Mouse (Mus musculus): ENCODE data around the gene A930004D18Rik. TPM values are rescaled to one million over a fixed set of nuclear protein-coding genes. Genes with fewer than 3 reads are reported as not detected.
"Not testable (repeated sequence)": the region's sequence is repeated elsewhere in the genome, so short reads cannot be mapped to it uniquely, and the experiment has no call there.

A930004D18Rik gene
- polyA plus RNA-seq, 1 experiment from 2014 or later, result 10.2 TPM

- TF ChIP-seq CTCF (IDR thresholded peaks at IDR 0.05), result no peak
- ChIA-PET CTCF (no interaction called here), POLR2A (interaction anchor here (0.7 kb wide), 1 partner anchor 20 kb away, joined by 3 read pairs; no protein-coding TSS in a partner anchor)
- DNase-seq (ENCODE audit: low read depth, low spot score) (no peak), ATAC-seq (no peak)
- H3K27me3 ChIP-seq, result no peaks in the 10 kb centered on the region
- in situ Hi-C loops (cut with MboI; ENCODE audit: low pct_unique_long_range_greater_than_20kb), result no loop called here
Observed at GRCm38 (mm10) chr2:17986694-17987093, 50.8 kb downstream of the A930004D18Rik start.

GRCm38 (mm10) chr2:17984774-17985173 is 52.8 kb downstream of the A930004D18Rik start:
- ChIA-PET POLR2A (no interaction called here), CTCF (interaction anchor here (0.8 to 1.1 kb wide), 2 partner anchors 9 to 11 kb away, joined by 3 to 4 read pairs; no protein-coding TSS in a partner anchor)
- ATAC-seq (no peak), DNase-seq (ENCODE audit: low read depth, low spot score) (no peak)
- in situ Hi-C loops (cut with MboI; ENCODE audit: low pct_unique_long_range_greater_than_20kb), result no loop called here
- no peak for TF ChIP-seq CTCF (IDR thresholded peaks at IDR 0.05)
- no peaks in the 10 kb centered on the region for H3K27me3 ChIP-seq

GRCm38 (mm10) chr2:17982747-17983146 is 54.8 kb downstream of the A930004D18Rik start:
- ATAC-seq, result no peak
- CTCF ChIA-PET, result no interaction called here
- in situ Hi-C loops (cut with MboI; ENCODE audit: low pct_unique_long_range_greater_than_20kb), result no loop called here
- POLR2A ChIA-PET, result no interaction called here
- H3K27me3 ChIP-seq, result no peaks in the 10 kb centered on the region
- TF ChIP-seq CTCF (IDR thresholded peaks at IDR 0.05), result no peak
- no peak for DNase-seq (ENCODE audit: low read depth, low spot score)

GRCm38 (mm10) chr2:17978706-17979105 is 58.8 kb downstream of the A930004D18Rik start:
- no peak for TF ChIP-seq CTCF (IDR thresholded peaks at IDR 0.05)

DNA sequence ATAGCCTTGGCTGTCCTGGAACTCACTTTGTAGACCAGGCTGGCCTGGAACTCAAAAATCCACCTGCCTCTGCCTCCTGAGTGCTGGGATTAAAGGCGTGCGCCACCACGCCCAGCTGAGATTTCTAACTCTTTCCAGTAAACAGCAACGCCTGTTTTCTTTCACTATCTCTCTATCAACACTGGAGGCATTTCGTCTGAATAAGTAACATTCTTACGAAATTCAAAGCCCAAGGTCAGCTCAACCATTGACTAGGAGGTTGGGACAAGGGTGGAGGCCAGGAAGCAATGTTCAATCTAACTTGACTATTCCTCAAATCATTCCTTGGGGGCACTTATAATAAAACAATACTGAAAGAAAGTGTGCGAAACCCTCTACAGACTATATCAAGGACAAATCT is 59.3 kb downstream of the A930004D18Rik start:
- POLR2A ChIA-PET; H3K27me3 ChIP-seq; CTCF ChIA-PET; ATAC-seq; in situ Hi-C loops (cut with MboI; ENCODE audit: low pct_unique_long_range_greater_than_20kb); DNase-seq (ENCODE audit: low read depth, low spot score): not testable (repeated sequence)

More at GRCm38 (mm10) chr2:17978706-17979105, 58.8 kb downstream of the A930004D18Rik start:
- ChIA-PET POLR2A (no interaction called here), CTCF (no interaction called here)
- ATAC-seq (no peak), DNase-seq (ENCODE audit: low read depth, low spot score) (no peak)
- in situ Hi-C loops (cut with MboI; ENCODE audit: low pct_unique_long_range_greater_than_20kb), result no loop called here
- H3K27me3 ChIP-seq, result no peaks in the 10 kb centered on the region

DNA sequence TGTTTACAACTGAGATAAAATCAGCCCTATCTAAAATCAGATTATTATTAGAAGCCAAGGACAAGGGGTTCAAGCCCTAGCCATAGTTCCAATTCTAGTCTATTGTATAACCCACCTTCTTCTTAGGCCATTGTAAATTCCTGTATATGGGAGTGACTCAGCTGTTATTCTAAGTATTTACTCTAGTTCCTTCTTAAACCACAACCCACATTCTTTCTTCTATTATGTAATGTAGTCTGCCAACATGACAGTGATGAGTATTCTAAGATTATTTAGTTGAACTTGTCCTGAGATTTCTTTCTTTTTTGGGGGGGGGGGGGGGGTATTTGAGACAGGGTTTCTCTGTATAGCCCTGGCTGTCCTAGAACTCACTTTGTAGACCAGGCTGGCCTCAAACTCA is 59.9 kb downstream of the A930004D18Rik start:
- POLR2A ChIA-PET, result not testable (repeated sequence)

DNA sequence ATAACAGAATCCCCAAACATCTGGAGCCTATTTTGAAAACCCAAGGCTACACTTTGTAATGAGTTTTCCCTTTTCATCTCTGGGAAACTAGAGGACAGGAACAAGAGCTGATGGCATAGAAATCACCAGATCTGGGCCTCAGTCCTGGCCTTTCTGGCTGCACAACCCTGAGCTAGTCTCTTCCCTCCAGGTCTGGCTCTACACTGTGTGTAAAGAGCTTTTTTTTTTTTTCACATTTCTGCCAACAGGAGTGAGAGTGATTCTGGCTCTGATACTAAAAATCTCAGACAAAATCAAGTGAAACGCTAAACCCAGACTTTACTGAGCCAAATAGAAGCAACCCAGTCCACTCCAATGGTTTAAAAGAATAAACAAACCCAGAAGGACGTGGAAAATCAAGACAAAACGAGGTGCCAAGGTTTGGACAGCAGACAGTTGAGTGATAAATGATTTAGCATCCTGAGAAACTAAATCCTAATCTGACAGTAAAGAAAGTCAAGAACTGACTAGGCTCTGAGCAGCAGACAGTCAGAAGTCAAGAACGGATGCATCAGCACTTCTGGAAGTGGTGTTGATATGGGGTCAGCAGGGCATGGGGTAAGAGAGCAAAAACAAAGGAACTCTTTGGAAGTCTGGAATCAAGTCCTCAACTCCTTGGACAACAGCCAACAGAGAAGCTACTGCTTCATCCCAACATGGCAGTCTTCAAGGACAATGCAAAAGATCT is 61.8 kb downstream of the A930004D18Rik start:
- ATAC-seq (no peak), DNase-seq (ENCODE audit: low read depth, low spot score) (no peak)
- no peak for TF ChIP-seq CTCF (IDR thresholded peaks at IDR 0.05)
- H3K27me3 ChIP-seq, result no peaks in the 10 kb centered on the region
- in situ Hi-C loops (cut with MboI; ENCODE audit: low pct_unique_long_range_greater_than_20kb), result no loop called here
- ChIA-PET POLR2A (no interaction called here), CTCF (interaction anchor here (1.7 kb wide), 1 partner anchor 9 kb away, joined by 4 read pairs; no protein-coding TSS in a partner anchor)

More for the DNA sequence above, 59.9 kb downstream of the A930004D18Rik start:
- DNase-seq (ENCODE audit: low read depth, low spot score); CTCF ChIA-PET; in situ Hi-C loops (cut with MboI; ENCODE audit: low pct_unique_long_range_greater_than_20kb); H3K27me3 ChIP-seq; ATAC-seq: not testable (repeated sequence)

Other genes with a start within 250 kb of the A930004D18Rik start
- not detected for gene H2al2a, start 40.8 kb downstream of the A930004D18Rik start, polyA plus RNA-seq (2021)
- gene Skida1, start 11.3 kb upstream of the A930004D18Rik start, polyA plus RNA-seq (2021), result 4.4 TPM
- 28.5 TPM for gene Mllt10, start 17.5 kb upstream of the A930004D18Rik start, polyA plus RNA-seq (2021)

Measured in Patski (cell line).